Mouse (Mus musculus) heart, embryonic 16.5 days (tissue): ENCODE measurements around the gene Hist1h2bc. TPM values are rescaled to one million over a fixed set of nuclear protein-coding genes. Genes with fewer than 3 reads are reported as not detected.

Experiments used
- ATAC-seq: fragments of 200-750 bp; cut with Nextera tagmentation; replicated peaks from 2 replicates; pipeline ENCODE4 v1.8.0; 2017; ENCODE audit warnings: moderate number of reproducible peaks; ENCODE audit not compliant: insufficient read depth, low FRiP score; ENCODE audit errors: extremely low read depth
- H3K27ac ChIP-seq: fragments of 300-500 bp; sonication (generic); 2 replicates; pipeline ENCODE4 v1.5.1; 2014; ENCODE audit warnings: mild to moderate bottlenecking, low read length, control low read depth, moderate library complexity
- H3K27me3 ChIP-seq: fragments of 300-500 bp; sonication (generic); 2 replicates; pipeline ENCODE4 v1.6.1; 2014; ENCODE audit warnings: low read length, mixed read lengths; ENCODE audit not compliant: control insufficient read depth, insufficient read depth
- H3K36me3 ChIP-seq: fragments of 300-500 bp; sonication (generic); 2 replicates; pipeline ENCODE4 v1.6.1; 2014; ENCODE audit not compliant: control insufficient read depth, insufficient read depth
- H3K4me1 ChIP-seq: fragments of 300-500 bp; sonication (generic); 2 replicates; pipeline ENCODE4 v1.6.1; 2014; ENCODE audit warnings: low read length, mixed read lengths; ENCODE audit not compliant: control insufficient read depth, insufficient read depth
- H3K4me2 ChIP-seq: fragments of 300-500 bp; sonication (generic); 2 replicates; pipeline ENCODE4 v1.6.1; 2014; ENCODE audit warnings: low read depth, mild to moderate bottlenecking, control low read depth, low read length
- H3K4me3 ChIP-seq: fragments of 300-500 bp; sonication (generic); 2 replicates; pipeline ENCODE4 v1.5.1; 2014; ENCODE audit warnings: mild to moderate bottlenecking, control low read depth, low read length
- H3K9ac ChIP-seq: fragments of 300-500 bp; sonication (generic); 2 replicates; pipeline ENCODE4 v1.6.1; 2014; ENCODE audit warnings: low read length, control low read depth
- H3K9me3 ChIP-seq: fragments of 300-500 bp; sonication (generic); replicated peaks from 2 replicates; pipeline ENCODE4 v1.6.1; 2016; ENCODE audit warnings: low read length; ENCODE audit not compliant: control insufficient read depth
- WGBS: fragments of 180-500 bp; shearing (Covaris S2); extraction: QIAGEN DNeasy Blood & Tissue Kit; methylation state at CpG from one replicate; pipeline ENCODE4 v1.1.7; 2014; 5-methylcytosine and 5-hydroxymethylcytosine counted together
- polyA plus RNA-seq: library from polyadenylated mRNA; unstranded; fragments of >200 nt; fragmentation: Nextera tagmentation; extraction: Ambion mirVana; gene quantifications from 2 replicates; pipeline ENCODE4 v1.2.1, GENCODE M21; 2015

The Hist1h2bc gene
- polyA plus RNA-seq, 1 experiment from 2014 or later, result 49.7 TPM

DNA sequence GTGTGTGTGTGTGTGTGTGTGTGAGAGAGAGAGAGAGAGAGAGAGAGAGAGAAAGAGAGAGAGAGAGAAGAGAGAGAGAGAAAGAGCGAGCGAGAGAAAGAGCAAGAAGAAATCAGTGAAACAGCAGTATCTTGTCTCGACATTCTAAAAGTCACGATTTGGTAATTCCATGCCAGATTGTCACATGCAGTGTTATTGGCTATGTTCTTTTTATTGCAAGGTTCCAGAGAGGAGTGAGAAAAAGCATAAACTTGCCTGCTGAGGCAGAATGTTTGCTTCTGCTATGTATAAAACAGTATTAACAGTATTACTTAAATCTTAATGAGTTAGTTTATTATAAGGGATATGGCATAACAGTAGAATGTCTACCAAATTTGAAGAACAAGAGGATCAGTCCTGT lies 2.0 kb downstream of the Hist1h2bc start:
- peak overlapping the region; percentile 90 for H3K4me2 ChIP-seq
- H3K27me3 ChIP-seq, result no peaks in the 10 kb centered on the region
- peak overlapping the region; percentile 79; the same call in 1 of the 2 replicates for H3K9ac ChIP-seq
- H3K4me3 ChIP-seq, result peak overlapping the region; percentile 61
- no peaks in the 10 kb centered on the region for H3K9me3 ChIP-seq
- no peak for ATAC-seq
- no peaks in the 10 kb centered on the region for H3K36me3 ChIP-seq
- peak overlapping the region; percentile 97 for H3K27ac ChIP-seq
- H3K4me1 ChIP-seq, result peaks cover 16% of the 10 kb centered on the region
- 44% methylated on average over 4 of the region's 4 CpGs for WGBS

DNA sequence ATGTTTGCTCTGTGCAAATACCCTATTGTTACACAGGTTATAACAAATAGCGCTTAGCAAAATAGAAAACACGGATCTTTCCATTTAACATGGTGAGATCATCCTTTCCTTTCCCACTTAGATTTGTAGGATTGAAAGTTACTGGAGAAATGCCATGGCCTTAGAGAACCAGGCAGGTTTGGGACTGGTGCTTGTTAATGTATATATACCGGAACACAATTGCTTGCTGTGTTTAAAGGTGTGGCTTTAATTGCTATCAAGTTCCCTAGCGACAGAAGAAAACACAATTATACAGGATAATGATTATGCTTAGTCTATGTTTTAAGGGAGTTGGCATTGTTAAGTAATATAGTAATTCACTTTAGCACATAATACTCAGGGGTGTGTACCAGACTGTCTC lies 3.2 kb downstream of the Hist1h2bc start:
- H3K9ac ChIP-seq, result no peak overlapping the region
- WGBS, result 83% methylated on average over 4 of the region's 4 CpGs

DNA sequence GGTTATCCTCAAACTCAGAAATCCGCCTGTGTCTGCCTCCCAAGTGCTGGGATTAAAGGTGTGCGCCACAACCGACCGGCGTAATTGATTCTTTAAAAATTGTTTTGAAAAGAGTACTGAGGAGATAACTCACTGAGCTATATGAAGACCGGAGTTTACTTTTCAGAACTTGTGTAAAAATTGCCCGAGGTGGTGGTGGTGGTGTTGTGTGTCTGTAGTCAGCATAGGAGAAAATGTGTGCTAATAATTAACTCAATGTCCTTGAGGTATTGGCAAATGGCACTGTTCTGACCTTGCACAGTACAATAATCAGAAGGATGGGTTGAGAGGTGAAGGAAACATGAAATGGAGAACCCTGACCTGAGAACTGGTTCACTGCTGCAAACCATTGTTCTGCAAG lies 3.9 kb downstream of the Hist1h2bc start:
- 91% methylated on average over 7 of the region's 7 CpGs for WGBS
- no peaks in the 10 kb centered on the region for H3K36me3 ChIP-seq

More for the DNA sequence above, 3.2 kb downstream of the Hist1h2bc start:
- H3K36me3 ChIP-seq, result no peaks in the 10 kb centered on the region
- H3K9me3 ChIP-seq, result no peaks in the 10 kb centered on the region
- H3K27ac ChIP-seq, result no peak overlapping the region
- no peak overlapping the region for H3K4me3 ChIP-seq
- no peak for ATAC-seq
- no peak overlapping the region for H3K4me2 ChIP-seq
- peaks cover 16% of the 10 kb centered on the region for H3K4me1 ChIP-seq
- no peaks in the 10 kb centered on the region for H3K27me3 ChIP-seq

DNA sequence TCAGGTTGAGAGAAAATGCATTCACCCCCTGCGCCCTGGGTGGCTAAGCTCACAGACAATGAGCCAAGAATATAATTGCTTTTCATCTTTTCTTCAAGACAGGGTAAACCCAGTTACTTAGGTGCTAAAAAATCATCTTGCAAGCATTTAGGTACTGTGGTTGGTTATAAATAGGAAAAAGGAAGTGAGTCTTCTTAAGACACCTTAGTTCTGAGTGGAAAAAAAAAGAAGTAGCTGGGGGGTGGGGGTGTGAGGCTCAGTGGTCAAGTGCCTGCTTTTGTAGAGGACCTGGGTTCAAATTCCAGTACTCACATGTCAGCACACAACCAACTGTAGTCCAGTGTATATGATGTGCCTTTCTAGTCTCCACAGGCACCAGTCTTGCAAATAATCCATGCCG lies 5.0 kb downstream of the Hist1h2bc start:
- 92% methylated on average over 2 of the region's 2 CpGs for WGBS
- no peaks in the 10 kb centered on the region for H3K27me3 ChIP-seq
- H3K9me3 ChIP-seq, result no peaks in the 10 kb centered on the region
- H3K4me1 ChIP-seq, result peaks cover 10% of the 10 kb centered on the region; the same call in 1 of the 2 replicates
- no peaks in the 10 kb centered on the region for H3K36me3 ChIP-seq
- ATAC-seq, result no peak
- H3K4me2 ChIP-seq, result no peak overlapping the region
- no peak overlapping the region for H3K27ac ChIP-seq
- no peak overlapping the region for H3K4me3 ChIP-seq
- H3K9ac ChIP-seq, result no peak overlapping the region

More for the DNA sequence above, 3.9 kb downstream of the Hist1h2bc start:
- no peak overlapping the region for H3K4me3 ChIP-seq
- no peak overlapping the region for H3K9ac ChIP-seq
- no peak for ATAC-seq
- peaks cover 12% of the 10 kb centered on the region for H3K4me1 ChIP-seq
- no peak overlapping the region for H3K4me2 ChIP-seq
- H3K27me3 ChIP-seq, result no peaks in the 10 kb centered on the region
- no peaks in the 10 kb centered on the region for H3K9me3 ChIP-seq
- no peak overlapping the region for H3K27ac ChIP-seq

DNA sequence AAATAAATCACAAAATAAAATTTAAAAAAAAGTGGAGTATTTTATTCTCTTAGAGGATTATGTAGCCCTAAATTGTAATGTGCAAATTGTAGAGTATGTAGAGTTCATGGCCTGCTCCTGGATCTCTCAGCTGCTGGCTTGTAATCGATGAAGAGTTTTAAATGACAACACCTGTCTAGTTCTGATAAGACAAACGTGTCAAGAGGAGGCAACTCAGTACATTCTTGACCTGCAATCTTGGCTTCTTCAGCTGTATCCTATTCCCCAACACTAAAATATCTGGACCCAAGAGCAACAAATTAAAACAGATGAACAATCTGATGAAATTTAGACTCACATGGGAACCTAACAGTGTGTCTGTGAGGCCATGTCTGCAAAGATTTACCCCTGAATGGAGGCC lies 5.5 kb downstream of the Hist1h2bc start:
- Histone ChIP-seq H3K4me1 (peaks cover 10% of the 10 kb centered on the region; the same call in 1 of the 2 replicates), H3K27ac (no peak overlapping the region), H3K9me3 (no peaks in the 10 kb centered on the region), H3K4me2 (no peak overlapping the region), H3K36me3 (no peaks in the 10 kb centered on the region), H3K27me3 (no peaks in the 10 kb centered on the region), H3K9ac (no peak overlapping the region), H3K4me3 (no peak overlapping the region)
- ATAC-seq, result no peak
- WGBS, result 46% methylated on average over 2 of the region's 2 CpGs

DNA sequence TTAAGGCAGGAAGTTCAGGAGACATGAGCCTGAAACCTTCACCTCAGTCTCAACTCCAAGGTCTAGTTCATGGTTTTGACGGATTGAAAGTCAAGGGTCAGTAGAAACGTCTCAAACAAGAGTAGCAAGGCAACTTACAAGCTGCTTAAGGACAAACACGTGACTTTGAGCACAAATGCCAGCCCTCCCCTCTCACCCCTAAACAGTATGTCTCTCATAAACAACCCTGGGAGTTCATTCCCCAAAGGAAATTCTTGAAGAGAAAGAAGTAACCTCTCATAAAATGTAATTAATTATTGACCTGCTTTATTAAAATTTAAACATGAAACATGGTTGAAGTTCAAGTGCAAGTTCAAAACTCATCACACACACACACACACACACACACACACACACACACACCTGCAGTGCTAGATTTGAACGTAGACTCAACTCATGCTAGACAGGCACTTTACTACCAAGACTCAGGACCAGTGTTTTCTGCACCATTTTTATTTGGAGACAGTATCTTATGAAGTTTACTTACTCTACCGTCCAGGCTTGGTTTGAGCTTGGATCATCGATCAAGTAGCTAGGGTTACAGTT lies 9.9 kb downstream of the Hist1h2bc start:
- Histone ChIP-seq H3K9ac (no peak overlapping the region), H3K4me2 (no peak overlapping the region), H3K36me3 (no peaks in the 10 kb centered on the region), H3K9me3 (no peaks in the 10 kb centered on the region), H3K4me3 (no peak overlapping the region), H3K27ac (no peak overlapping the region), H3K4me1 (peaks cover 5% of the 10 kb centered on the region; the same call in 1 of the 2 replicates), H3K27me3 (no peaks in the 10 kb centered on the region)
- ATAC-seq, result no peak
- WGBS, result 73% methylated on average over 6 of the region's 6 CpGs

DNA sequence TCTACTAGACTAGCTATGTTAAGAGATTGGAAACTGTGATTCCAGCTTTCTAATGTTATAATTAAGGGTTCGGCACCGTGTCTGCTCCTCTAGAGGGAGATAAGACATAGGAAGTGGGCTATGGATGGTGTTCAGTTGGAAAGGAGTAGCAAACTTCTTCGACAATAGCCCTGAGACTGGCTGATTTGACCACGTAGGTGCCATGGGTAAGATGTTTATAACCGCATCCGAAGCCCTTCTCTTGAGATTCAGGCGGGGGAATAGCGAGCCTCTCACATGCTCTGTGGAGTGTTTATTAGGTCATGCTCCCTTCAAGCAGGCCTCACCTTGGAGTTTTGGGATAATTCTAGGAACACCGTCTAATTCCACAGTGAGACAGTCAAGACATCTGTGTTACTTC lies 11.0 kb downstream of the Hist1h2bc start:
- no peak overlapping the region for H3K4me3 ChIP-seq
- WGBS, result 90% methylated on average over 9 of the region's 9 CpGs
- ATAC-seq, result no peak
- H3K9ac ChIP-seq, result no peak overlapping the region
- no peak overlapping the region for H3K4me2 ChIP-seq
- no peaks in the 10 kb centered on the region for H3K9me3 ChIP-seq
- no peaks in the 10 kb centered on the region for H3K36me3 ChIP-seq
- peaks cover 6% of the 10 kb centered on the region; the same call in 1 of the 2 replicates for H3K4me1 ChIP-seq
- H3K27ac ChIP-seq, result no peak overlapping the region
- H3K27me3 ChIP-seq, result no peaks in the 10 kb centered on the region

DNA sequence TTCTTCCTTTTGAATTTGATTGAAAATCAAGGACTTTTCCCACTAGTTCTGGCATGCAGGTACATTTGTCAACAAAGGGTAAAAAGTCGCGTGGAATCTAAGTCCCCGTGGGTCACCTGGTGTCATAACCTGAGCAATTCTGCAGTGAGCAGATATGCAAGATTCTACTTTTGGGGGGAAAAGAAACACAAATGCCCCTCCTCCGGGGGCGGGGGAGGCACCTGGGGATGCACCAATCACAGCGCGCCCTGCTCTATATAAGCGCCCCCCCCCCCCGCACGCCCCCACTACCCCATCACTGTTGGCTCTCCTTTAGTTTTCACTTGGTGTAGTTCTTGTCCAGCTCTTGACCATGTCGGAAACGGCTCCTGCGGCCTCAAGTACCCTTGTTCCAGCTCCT lies 11.5 kb downstream of the Hist1h2bc start, which contains the start of gene Hist1h1t:
Gene Hist1h1t, plus strand, starts transcription at position 301 of the 400 bp plus-strand sequence.
- H3K27me3 ChIP-seq, result no peaks in the 10 kb centered on the region
- peaks cover 6% of the 10 kb centered on the region; the same call in 1 of the 2 replicates for H3K4me1 ChIP-seq
- 48% methylated on average over 13 of the region's 13 CpGs for WGBS
- H3K9me3 ChIP-seq, result no peaks in the 10 kb centered on the region
- no peak for ATAC-seq
- H3K36me3 ChIP-seq, result no peaks in the 10 kb centered on the region
- 0 out of 2 replicates have a peak within 1 kb of the TSS, but pooled peaks have one; percentile 5 for H3K27ac ChIP-seq
- no peak within 1 kb of the TSS for H3K4me3 ChIP-seq
- no peak within 1 kb of the TSS for H3K9ac ChIP-seq
- H3K4me2 ChIP-seq, result peak within 1 kb of the TSS; percentile 29

DNA sequence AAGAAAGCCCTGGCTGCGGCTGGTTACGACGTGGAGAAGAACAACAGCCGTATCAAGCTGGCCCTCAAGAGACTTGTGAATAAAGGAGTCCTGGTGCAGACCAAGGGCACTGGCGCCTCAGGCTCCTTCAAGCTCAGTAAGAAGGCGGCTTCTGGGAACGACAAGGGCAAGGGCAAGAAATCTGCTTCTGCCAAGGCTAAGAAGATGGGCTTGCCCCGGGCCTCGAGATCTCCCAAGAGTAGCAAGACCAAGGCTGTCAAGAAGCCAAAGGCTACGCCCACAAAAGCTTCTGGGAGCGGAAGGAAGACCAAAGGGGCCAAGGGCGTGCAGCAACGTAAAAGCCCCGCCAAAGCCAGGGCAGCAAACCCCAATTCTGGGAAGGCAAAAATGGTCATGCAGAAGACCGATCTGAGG lies 12.1 kb downstream of the Hist1h2bc start:
- WGBS, result 49% methylated on average over 15 of the region's 15 CpGs
- no peak overlapping the region for H3K9ac ChIP-seq

More for the DNA sequence above, 12.1 kb downstream of the Hist1h2bc start:
- Histone ChIP-seq H3K36me3 (no peaks in the 10 kb centered on the region), H3K27me3 (no peaks in the 10 kb centered on the region), H3K4me3 (no peak overlapping the region), H3K9me3 (no peaks in the 10 kb centered on the region), H3K4me1 (peaks cover 6% of the 10 kb centered on the region; the same call in 1 of the 2 replicates), H3K27ac (0 out of 2 replicates have a peak overlapping the region, but pooled peaks have one; percentile 5), H3K4me2 (peak overlapping the region; percentile 29)
- ATAC-seq, result no peak
